Mouse (Mus musculus) large intestine, adult 2 months (tissue): ENCODE results near the gene Sgpl1. TPM values are rescaled to one million over a fixed set of nuclear protein-coding genes. Genes with fewer than 3 reads are reported as not detected.
A peak's percentile ranks its signal among the peaks of the same experiment; 100 is the strongest.

ENCODE experiments used
- DNase-seq: peaks from one replicate; pipeline ENCODE4 v3.0.0-alpha.2; 2012; ENCODE audit warnings: low read depth, low spot score
- WGBS: fragments of 180-500 bp; shearing (Covaris S2); methylation state at CpG from one replicate; pipeline ENCODE4 v1.1.7; 2018; 5-methylcytosine and 5-hydroxymethylcytosine counted together
- polyA plus RNA-seq: library from polyadenylated mRNA; depleted of rRNA; stranded (reverse); fragments of >200 nt; gene quantifications from 2 replicates; pipeline ENCODE4 v1.2.3, GENCODE M21; 2012; rRNA removed

The Sgpl1 gene
- polyA plus RNA-seq, 1 experiment = 58.0 TPM

DNA sequence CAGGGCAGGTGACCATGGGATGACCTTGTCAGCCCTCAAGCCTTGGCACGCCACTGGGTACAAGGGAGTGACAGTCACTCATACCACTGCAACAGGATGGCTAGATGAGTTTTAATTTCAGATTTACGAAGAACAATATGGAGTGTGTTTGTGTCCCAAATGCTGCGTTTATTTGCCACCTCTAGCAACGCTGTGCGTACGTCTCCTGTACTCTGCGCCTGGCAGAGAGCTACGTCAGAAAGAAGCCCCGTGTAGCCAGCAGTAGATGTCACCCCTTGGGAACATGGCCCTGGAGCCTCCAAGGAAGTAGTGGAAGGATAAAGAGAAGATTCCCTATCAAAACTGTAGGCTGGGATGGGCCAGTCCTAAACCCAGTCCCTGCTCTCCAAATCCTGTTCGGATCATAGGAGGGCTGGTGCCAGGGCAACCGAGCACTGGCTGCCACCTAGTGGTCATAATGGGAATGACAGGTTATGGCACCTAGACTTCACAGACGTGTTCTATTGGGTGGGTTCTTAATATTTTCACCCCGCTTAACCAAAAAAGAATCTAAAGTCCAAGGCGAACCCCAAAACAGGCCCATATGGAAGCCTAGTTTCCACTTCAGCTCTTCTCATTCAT, 95.4 kb downstream of the Sgpl1 start:
- DNase-seq = peak; percentile 33
- 57% methylated on average over 14 of the region's 14 CpGs for WGBS

Other genes with a start within 250 kb of the Sgpl1 start
- 60.3 and 60.5 TPM in 2 replicates for gene Pcbd1, start 58.4 kb downstream of the Sgpl1 start, polyA plus RNA-seq
- 0.11 and 0.14 TPM in 2 replicates for gene Tbata, start 24.3 kb upstream of the Sgpl1 start, polyA plus RNA-seq
- 0.99 and 1.7 TPM in 2 replicates for gene Adamts14, start 125.7 kb upstream of the Sgpl1 start, polyA plus RNA-seq
- gene Prf1, start 150.1 kb upstream of the Sgpl1 start, polyA plus RNA-seq = 1.2 and 1.8 TPM in 2 replicates
- 3.3 and 4.0 TPM in 2 replicates for gene Pald1, start 235.8 kb upstream of the Sgpl1 start, polyA plus RNA-seq